Mouse (Mus musculus) hindbrain, embryonic 15.5 days (tissue): ENCODE measurements at regions not wholly inside any gene's neighbourhood (a gene's known extent, or its start where the extent isn't known, plus 50 kb on each side); places are given as distances from the start of the nearest gene placed in this dataset.

Experiments
- ATAC-seq: fragments of 200-750 bp; cut with Nextera tagmentation; 2 replicates; pipeline ENCODE4 v1.8.0; 2017; ENCODE audit warnings: low read depth, moderate number of reproducible peaks, moderate TSS enrichment; ENCODE audit not compliant: low FRiP score
- H3K27ac ChIP-seq: fragments of 300-500 bp; sonication (generic); replicated peaks from 2 replicates; pipeline ENCODE4 v1.5.1; 2015; ENCODE audit warnings: mild to moderate bottlenecking, inconsistent platforms
- H3K27me3 ChIP-seq: fragments of 300-500 bp; sonication (generic); 2 replicates; pipeline ENCODE4 v1.6.1; 2015; ENCODE audit warnings: control low read depth, inconsistent platforms
- H3K36me3 ChIP-seq: fragments of 300-500 bp; sonication (generic); 2 replicates; pipeline ENCODE4 v1.6.1; 2015; ENCODE audit warnings: control low read depth, inconsistent platforms
- H3K4me1 ChIP-seq: fragments of 300-500 bp; sonication (generic); replicated peaks from 2 replicates; pipeline ENCODE4 v1.6.1; 2015; ENCODE audit warnings: control low read depth, inconsistent platforms
- H3K4me2 ChIP-seq: fragments of 300-500 bp; sonication (generic); 2 replicates; pipeline ENCODE4 v1.6.1; 2015; ENCODE audit warnings: moderate library complexity, mild to moderate bottlenecking, inconsistent platforms
- H3K4me3 ChIP-seq: fragments of 300-500 bp; sonication (generic); 2 replicates; pipeline ENCODE4 v1.5.1; 2015; ENCODE audit warnings: mild to moderate bottlenecking, inconsistent platforms
- H3K9ac ChIP-seq: fragments of 300-500 bp; sonication (generic); 2 replicates; pipeline ENCODE4 v1.6.1; 2015; ENCODE audit warnings: inconsistent platforms
- H3K9me3 ChIP-seq: fragments of 300-500 bp; sonication (generic); 2 replicates; pipeline ENCODE4 v1.6.1; 2016; ENCODE audit warnings: control low read depth, inconsistent platforms
- WGBS: fragments of 180-500 bp; shearing (Covaris S2); methylation state at CpG from one replicate; pipeline ENCODE4 v1.1.7; 2015; 5-methylcytosine and 5-hydroxymethylcytosine counted together

- Histone ChIP-seq H3K27me3 (no peaks in the 10 kb centered on the region), H3K9ac (no peak overlapping the region), H3K27ac (no peak overlapping the region), H3K4me3 (no peak overlapping the region), H3K36me3 (no peaks in the 10 kb centered on the region), H3K4me1 (no peaks in the 10 kb centered on the region), H3K4me2 (no peak overlapping the region), H3K9me3 (no peaks in the 10 kb centered on the region)
- 60% methylated on average over 6 of the region's 6 CpGs for WGBS
- ATAC-seq, result no peak
Measured at GRCm38 (mm10) chrX:121301915-121302314, 989.0 kb upstream of the H2afb3 start.

GRCm38 (mm10) chrX:121291239-121291638 is 978.3 kb upstream of the H2afb3 start:
- H3K27ac ChIP-seq, result no peak overlapping the region
- no peak for ATAC-seq
- no peaks in the 10 kb centered on the region for H3K4me1 ChIP-seq
- H3K4me2 ChIP-seq, result no peak overlapping the region
- no peaks in the 10 kb centered on the region for H3K27me3 ChIP-seq
- no peaks in the 10 kb centered on the region for H3K36me3 ChIP-seq
- H3K4me3 ChIP-seq, result no peak overlapping the region
- no peak overlapping the region for H3K9ac ChIP-seq
- H3K9me3 ChIP-seq, result no peaks in the 10 kb centered on the region

GRCm38 (mm10) chrX:121270071-121270470 is 957.2 kb upstream of the H2afb3 start:
- H3K27me3 ChIP-seq, result no peaks in the 10 kb centered on the region
- H3K4me2 ChIP-seq, result no peak overlapping the region
- H3K4me3 ChIP-seq, result no peak overlapping the region
- no peak for ATAC-seq
- no peak overlapping the region for H3K9ac ChIP-seq
- H3K36me3 ChIP-seq, result no peaks in the 10 kb centered on the region
- H3K9me3 ChIP-seq, result no peaks in the 10 kb centered on the region
- H3K4me1 ChIP-seq, result no peaks in the 10 kb centered on the region
- H3K27ac ChIP-seq, result no peak overlapping the region

- H3K4me2 ChIP-seq, result no peak overlapping the region
- H3K36me3 ChIP-seq, result no peaks in the 10 kb centered on the region
- H3K27ac ChIP-seq, result no peak overlapping the region
- H3K9me3 ChIP-seq, result no peaks in the 10 kb centered on the region
- no peak for ATAC-seq
- H3K27me3 ChIP-seq, result no peaks in the 10 kb centered on the region
- H3K9ac ChIP-seq, result no peak overlapping the region
- H3K4me1 ChIP-seq, result no peaks in the 10 kb centered on the region
- no peak overlapping the region for H3K4me3 ChIP-seq
- 64% methylated on average over 2 of the region's 2 CpGs for WGBS
Measured at GRCm38 (mm10) chrX:121269620-121270019, 956.7 kb upstream of the H2afb3 start.

DNA sequence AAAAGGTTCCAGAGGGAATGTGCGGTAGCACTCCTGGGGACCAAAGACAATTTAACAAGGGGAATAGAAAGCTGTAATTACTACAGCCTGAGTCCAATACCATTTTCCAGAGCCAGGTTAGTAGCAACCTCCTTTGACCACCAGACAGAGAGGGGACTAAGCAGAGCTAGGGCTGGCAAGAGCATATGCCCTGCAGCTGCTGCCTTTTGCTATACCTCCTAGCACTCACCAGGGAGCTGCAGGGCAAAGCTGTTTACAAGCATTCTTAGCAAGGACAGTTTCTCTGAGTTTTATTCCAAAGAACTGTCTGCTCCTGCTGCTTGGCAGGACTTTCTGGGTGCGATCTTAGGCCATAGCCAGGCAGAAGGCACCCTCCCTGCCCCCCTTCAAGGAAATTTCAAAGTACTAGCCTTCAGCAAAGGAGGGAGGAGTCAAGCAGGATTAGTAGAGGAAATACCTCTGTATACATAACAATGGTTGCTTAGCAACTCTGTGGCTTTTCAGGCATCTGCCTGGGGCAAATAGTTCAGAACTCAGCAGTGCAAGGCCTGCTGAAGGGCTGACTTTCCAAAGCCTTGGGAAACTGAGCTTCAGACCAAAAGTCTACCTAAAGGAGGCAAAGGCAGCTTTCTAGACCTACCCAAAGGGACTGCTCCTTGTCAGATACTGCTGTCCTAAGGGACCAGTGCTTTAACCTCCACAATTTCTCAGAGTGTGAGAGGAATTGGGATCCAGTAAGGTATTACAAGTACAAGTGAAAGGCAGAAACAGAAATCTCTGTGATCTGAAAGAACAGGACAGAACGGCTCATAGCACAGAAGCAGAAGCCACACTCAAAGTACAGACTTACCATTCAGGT is 919.5 kb upstream of the H2afb3 start:
- no peak overlapping the region for H3K9ac ChIP-seq
- H3K9me3 ChIP-seq, result no peaks in the 10 kb centered on the region
- no peak overlapping the region for H3K4me2 ChIP-seq
- peak; percentile 42; the same call in 1 of the 2 replicates for ATAC-seq
- H3K4me1 ChIP-seq, result 0 out of 2 replicates have a peak, but pooled peaks cover 4% of the 10 kb centered on the region
- H3K27ac ChIP-seq, result no peak overlapping the region
- 31% methylated on average over 3 of the region's 3 CpGs for WGBS
- H3K36me3 ChIP-seq, result no peaks in the 10 kb centered on the region
- no peak overlapping the region for H3K4me3 ChIP-seq
- no peaks in the 10 kb centered on the region for H3K27me3 ChIP-seq
